Mouse (Mus musculus) spleen, adult 18-20 months (tissue): ENCODE results near the gene Adamts16.

ENCODE experiments used
- DNase-seq, 2 experiments: peaks; one replicate each; pipeline ENCODE4 v3.0.0; 2022; ENCODE audit warnings: mixed read lengths in 2 of 2

The Adamts16 gene

DNA sequence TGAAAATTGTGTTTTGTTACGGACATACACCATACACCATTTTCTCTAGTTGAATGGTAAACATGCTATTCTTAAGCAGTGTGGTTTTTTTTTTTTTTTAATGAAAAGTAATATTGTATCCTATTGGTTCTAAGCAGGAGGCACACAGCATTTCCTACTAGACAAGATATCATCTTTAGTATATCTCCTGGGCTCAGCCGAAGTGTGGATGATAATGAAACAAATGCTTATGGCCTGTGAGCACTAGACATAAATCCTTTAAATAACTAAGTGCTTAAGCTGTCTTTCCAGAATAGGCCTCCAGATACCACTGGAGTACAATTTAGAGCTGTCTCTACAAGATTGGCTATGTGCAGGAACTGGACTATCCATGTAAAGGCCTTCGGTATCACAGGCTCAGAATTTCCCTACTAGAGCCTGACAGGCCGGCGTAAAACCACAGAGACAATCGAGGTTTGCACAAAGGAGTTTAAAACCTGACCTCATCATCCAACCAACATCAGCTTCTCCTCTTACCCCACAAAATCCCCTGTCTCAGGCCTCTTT, 8.9 kb downstream of the Adamts16 start:
- no peak for DNase-seq

DNA sequence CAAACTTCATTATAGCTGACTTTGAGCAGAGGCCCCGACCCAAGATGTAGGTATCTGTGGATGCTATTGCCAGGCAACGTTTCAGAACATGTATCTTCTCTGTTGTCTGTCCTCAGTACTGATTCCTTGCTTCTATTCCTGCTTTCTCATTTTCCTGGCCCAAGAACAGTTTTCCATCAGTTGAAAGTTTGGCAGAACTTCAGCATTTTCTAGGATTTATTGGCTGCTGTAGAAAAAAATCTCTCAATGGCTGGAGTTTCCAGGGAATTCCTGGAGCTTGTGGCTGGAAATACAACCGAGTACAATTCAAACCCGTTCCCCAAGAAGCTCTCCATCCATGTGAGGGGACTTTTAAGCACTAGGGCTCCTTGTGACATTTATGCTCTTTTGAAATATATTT, 10.6 kb downstream of the Adamts16 start:
- DNase-seq: no peak

DNA sequence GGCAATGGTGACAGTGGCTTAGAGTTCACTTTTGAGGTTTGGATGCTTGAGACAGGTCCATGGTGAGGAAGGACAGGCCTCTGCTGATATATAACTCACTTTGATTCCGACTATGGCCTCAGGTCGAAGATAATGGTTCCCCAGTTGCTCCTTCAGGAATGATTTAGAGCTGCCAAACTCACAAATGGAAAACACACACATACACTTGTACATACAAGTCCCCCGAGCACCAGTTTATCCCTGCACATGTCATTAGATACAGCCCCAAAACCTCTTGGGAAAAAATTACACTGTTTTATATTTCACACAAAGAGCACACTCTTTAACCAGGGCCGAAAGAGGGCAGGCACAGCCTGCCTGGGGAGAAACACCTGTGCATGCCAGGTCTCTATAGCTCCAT, 14.1 kb downstream of the Adamts16 start:
- DNase-seq: no peak

DNA sequence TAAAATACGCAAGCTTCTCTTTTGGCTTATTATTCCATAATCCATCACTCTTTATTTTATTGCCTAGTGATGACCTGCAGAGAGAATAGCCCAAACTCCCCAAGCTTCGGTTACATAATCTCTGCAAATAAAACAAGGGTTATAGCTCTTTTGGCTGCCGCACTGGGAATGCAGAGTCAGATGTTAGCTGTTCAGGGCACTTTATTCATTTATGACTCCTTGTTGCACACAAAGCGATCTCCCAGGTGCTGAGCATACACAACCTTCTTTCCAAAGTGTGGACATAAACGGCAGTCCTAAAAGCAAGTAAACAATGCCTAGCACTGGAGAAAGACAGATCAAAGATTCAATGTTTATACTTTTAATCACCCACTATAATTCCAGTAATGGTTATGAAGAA, 16.3 kb downstream of the Adamts16 start:
- no peak for DNase-seq

DNA sequence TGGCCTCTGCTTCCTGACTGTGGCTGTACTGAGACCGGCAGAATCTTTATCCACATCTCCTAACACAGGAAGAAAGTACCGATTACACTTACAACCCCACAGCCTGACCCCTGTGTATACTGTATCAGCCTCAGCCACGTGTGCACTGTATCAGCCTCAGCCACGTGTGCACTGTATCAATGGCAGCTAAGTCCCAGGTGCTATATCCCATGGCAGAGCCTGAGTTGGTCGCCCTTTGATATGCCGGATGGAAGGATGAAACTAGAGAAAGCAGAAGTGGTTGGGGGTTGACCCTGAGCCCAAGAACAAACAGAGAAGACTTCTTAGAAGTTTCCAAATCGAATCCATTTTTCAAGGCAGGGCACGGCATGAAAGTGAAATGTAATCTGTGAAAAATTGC, 17.9 kb downstream of the Adamts16 start:
- no peak for DNase-seq

DNA sequence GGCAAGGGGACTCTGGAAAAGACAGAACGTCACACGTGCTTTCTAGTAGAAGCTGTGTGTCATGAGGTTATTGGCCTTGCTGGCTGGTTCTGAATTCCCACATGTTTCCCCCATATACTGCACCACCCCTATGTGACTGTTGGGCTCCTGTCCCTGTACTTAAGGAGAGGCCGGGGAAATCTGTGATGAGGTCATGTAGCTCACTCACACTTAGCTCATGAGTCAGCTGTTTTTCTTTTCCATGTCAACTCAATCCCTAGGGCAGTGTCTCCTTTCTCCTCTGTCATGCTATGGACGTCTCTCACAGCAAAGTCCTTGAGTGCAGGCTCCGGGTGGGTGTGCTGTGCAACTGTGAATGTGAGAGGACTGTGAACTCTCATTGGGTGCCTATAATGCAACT, 22.6 kb downstream of the Adamts16 start:
- DNase-seq: no peak

DNA sequence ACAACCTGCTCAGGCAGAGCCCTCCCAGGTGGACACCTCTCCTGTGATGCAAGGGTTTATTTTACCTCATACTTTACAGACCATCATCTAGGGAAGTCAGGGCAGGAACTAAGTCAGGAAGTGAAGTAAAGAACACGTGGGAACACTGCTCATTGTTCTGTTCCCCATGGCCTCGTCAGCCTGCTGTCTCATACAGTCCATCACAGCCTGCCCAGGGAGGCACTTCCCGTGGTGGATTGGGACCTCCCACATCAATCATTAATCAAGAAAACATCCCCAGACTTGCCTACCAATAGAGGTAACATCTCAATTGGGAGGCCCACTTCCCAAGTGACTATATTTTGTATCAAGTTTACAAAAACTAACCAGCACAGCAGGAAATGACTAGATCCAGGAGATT, 27.2 kb downstream of the Adamts16 start:
- no peak for DNase-seq

DNA sequence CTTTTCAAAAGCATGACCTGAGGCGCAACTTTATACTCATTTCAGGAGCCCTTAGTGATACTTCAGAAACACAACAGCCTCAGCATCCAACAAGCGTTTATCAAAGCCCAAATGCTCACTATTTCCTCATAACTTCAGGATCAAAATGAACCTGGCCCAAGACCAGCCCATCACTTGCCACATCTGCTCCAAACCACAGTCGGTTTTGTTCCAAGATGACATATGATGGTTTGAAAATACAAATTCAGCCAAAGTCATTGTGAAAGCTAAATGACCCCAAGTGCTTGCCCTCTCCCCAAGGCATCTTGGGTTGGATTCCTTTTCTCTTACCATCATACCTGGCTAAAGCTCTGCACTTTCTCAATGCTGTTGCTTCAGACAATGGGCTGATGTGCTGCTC, 36.1 kb downstream of the Adamts16 start:
- DNase-seq: no peak

DNA sequence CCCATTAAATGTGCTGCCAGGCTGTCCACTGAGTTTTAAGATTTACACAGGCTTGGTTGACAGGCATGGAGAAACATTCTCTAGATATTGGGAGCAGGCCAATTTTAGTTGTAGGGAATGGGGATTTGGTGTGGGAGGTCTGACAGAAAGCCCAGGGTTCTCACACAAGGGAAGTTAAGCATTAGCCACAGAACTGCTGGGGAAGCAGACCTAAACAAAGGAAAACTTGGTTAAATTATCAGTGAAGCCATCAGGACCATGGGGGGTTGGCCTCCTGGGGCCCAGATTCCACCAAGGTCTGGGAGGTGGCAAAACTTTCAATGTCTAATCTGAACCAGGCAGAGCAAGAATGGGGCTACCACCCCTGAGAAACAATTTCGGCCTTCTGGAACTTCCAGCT, 38.8 kb downstream of the Adamts16 start:
- DNase-seq: no peak

DNA sequence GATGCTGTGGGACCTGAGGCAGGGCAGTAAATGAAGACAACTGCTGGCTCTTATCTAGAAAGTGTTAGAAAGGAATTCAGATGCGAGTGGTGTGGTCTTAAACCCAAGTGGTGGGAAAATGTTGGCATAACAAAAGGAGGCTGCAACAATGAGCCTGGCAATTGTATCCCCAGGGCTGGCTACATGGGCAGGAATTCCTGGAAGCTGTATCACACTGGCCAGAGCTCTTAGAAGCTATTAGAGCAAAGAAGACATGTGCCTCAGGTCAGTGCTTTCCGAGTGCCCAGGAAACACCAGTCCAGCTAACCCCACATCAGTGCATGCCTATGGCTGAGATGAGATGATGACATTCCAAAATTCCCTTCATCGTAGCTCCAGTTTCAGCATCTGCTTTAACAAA, 42.3 kb downstream of the Adamts16 start:
- DNase-seq: no peak

DNA sequence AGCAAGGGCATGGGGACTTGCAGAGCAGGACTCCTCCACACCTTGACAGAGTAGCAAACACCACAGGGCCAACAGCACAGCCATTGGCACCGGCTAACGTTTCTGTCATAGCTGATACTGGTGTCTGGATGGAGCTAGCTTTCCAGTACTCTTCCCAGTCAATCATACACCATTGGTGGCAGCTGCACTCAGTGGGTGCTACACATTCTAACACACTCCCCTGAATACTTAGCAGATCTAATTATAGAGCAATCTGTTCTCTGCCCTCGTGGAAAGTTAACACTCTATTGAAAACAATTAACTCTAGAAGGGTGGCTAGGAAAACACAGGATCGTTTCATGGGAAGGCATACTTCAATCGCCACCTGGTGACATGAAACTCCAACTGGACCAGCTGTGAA, 43.2 kb downstream of the Adamts16 start:
- DNase-seq: no peak

DNA sequence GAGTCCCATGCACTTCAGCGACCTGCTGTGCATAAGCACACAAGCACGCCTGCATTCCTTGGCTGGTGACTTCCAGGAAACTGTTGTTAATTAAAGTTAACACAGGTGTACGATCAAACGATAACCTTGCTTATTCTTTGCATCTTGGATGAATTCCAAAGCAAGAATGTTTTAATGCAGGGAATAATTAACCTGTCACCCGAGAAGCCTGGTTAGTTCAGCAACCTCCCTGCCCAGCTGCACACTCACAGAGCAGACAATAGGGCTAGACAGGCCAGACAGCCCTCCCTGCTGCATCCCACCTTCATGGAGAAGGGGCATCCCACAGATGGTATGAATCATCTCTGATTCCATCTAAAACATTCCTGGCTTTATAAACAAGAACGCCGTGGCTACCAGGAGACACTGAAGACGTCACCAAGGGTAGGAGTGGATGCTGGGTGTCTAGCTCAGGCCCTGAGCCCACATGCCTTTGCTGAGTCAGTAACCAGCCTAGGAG, 47.5 kb downstream of the Adamts16 start:
- DNase-seq: no peak

DNA sequence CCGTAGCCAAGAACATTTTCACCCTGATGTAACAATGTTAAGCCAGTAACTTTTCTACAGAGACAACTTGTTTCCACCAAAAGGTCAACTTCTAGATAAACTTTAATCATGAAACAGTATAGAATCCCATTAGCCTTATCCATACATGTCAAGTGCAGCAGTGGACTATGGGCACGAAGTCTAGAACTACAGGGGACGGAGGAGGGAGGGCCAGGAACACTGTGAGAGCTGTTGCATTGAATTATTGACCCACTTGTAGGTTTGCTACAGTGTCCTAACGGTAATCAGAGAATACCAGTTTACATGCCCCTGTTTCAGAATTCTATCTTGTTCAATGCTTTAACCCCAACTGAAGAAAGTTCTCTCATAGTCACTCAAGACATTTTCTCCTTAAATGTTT, 48.0 kb downstream of the Adamts16 start:
- no peak for DNase-seq

DNA sequence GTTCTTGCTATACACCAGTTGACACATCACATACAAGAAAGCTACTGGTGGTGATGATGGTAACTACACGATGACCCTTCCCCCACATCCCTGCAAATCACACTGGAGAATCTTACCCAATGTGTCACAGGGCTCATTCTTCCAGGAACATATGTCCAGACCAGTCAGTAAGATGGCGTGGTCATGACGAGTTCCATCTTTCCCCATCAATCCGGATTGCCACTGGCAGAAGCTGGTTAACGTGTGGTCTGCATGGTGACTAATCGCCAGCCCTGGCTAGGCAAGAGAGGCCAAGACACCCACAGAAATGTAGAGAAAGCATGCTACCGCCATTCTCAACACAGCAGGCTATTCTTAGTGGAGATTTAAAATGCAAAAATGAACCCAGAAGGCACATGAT, 48.7 kb downstream of the Adamts16 start:
- no peak for DNase-seq

DNA sequence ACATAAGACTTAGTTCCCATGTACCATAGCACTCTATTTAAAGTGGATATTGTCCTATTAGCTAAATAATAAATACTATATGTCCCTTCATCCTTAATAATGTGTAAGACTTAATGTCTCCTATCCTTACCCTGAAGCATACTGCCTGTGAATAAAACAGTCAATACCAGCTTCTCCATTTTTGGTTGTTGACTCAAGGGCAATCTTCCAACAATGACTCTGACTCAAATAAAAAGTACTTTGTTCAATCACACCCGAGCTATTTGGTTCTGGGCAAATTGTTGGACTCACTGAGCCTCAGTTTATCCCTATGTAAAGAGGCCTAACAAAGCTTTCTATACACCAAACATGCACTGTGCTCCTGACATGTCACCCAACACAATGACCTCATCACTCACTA, 51.8 kb downstream of the Adamts16 start:
- no peak for DNase-seq

DNA sequence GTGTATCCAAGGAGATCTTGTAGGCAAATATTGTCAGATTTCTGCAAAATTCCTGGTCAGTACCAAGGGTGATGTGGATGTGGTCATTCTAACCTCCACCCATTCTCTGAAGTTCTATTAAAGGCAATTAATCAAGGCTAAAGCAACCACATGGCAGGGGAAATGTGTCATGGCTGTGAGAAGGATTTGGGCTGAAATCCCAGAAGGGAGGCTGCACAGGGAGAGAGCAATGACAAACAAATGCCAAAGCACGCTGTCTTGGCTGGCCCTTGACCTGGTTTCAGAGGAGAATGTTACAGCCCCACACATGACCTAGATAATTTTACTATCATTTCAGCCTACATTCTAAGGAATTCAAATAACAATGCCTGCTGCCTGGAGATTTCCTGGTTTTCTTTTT, 52.6 kb downstream of the Adamts16 start:
- no peak for DNase-seq

DNA sequence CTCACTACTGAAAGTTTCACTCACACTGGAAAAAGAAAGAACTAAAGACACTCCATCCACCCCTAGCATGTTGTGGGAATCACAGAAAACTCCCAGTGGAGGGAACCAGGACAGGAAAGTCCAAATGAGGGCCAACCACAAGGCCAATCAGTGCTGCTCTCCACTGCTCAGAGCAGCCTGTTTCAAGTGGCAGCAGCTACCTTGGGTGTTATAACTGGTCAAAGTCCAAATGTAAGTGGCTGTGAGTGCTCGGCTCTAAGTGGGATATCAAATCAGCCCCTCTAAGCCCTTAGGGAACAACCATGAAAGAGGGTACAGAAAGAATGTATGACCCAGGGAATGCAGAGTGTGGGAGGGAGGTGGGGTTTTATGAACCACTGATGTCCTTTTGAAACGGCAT, 56.5 kb downstream of the Adamts16 start:
- DNase-seq: no peak

DNA sequence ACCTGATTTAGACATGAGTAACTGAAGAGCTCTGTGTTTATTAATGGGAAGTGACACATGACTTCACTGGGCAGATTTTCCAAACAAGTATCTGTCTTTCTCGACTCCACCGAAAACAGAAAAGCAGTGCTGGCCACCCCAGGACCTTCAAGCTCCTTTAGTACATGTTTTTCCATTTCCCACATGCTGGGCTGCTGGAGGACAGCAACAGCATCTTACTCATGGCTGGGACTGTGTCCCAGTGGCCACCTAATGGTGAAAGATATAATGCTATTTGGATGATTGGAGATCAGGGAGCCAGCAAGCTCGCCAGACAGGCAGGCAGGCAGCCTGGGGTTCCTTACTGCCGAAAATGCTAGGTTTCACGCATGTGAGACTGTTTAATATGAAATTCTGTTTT, 57.5 kb downstream of the Adamts16 start:
- DNase-seq: no peak

DNA sequence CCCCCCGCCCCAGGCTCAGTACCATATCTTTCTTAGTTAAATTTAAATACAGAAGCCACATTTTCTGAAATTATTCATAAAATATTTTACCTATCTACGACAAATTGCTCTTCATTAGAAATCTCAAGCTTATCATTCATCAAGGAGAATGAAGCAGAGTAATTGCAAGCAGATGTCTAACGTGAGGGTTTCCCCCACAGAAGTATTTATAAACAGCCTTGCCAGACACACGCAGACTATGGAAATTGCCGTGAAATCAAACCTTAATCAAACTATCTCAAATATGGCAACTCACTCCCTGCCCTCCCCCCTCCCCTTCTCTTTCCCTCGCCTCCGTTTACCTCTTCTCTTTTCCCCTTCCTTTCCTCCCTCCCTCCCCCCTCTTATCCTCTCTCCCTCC, 61.8 kb downstream of the Adamts16 start:
- no peak for DNase-seq

DNA sequence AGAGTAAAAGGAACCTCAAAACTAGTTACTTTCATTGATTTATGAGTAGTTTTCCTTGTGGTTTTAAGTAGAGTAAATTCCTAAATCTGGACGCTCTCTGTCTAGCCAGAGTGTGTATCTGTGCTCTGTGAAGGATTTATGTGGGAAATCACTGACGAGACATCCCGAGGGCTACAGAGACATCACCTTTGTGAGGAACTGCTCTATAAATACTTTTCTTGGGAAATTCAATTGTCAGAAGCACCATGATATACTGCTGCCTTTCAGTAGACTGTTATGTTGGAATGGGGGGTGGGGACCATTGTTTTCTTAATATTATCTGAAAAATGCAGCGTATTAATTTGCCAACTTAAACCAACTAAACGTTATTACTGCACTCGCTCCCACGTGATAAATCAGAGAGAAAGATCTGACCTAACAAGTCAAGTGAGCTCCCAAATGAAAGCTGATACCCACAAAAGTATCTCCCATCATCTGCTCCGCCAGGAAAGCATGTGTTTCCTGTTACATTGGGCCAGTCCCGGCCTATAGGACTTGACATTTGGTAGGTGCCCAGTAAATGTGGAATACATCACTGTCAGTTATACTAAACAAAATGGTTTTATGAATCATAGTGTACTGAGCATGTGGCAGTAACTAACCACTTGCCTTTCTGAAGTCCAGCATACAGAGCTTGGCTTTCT, 62.6 kb downstream of the Adamts16 start:
- no peak for DNase-seq

DNA sequence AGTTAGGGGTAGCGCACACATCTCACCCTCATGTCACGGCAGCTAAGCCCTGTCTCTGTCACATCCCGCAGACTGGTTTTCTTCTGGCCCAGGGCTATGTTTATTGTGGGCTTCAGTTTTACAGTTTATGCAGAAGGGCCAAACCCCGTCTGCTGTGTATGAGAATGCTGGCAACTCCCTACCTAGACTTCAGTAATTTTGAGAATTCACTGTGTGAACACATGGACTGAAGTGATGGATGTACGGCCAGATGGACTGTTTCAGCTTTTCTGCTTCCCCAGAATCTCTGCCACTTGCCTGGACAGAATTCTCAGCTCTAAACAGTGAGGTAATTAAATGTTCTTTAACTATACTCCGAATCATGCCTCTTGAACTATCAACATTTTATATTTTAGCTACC, 70.5 kb downstream of the Adamts16 start:
- DNase-seq: no peak

DNA sequence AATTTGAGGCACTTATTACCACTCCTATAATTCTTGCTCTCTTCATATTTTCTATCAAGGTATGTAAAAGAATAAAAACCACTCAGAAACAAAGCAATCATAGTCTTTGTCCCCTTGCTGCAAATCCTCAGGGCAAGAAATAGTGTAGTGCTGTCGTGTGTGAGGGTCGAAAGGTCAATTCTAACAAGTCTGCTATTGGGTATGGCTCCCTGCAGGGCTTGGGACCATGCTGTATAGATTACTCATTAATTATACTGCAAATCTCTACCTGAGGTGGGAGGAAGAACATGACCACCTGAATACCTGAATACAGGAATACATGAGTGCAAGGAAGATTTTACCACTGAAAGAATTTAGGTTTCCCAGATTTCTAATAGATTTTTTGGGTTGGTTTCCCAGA, 72.5 kb downstream of the Adamts16 start:
- DNase-seq: no peak

DNA sequence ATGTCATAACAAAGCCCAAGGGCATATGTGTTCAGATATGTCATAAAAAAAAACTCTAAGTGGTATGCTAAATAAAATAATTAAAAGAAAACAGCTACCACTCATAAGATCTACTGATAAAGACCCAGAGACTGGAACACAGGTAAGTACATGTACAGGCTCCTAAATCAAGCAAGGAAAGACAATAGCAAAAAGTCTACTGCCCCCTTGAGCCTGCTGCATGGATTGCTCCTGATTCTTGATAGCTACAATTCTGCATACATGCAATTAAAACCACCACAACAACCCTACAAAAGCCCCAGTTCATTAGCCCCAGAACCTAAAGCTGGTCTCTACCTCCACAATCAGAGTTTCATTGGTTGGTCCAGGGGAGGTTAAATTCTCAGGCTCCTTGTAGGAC, 74.1 kb downstream of the Adamts16 start:
- no peak for DNase-seq

DNA sequence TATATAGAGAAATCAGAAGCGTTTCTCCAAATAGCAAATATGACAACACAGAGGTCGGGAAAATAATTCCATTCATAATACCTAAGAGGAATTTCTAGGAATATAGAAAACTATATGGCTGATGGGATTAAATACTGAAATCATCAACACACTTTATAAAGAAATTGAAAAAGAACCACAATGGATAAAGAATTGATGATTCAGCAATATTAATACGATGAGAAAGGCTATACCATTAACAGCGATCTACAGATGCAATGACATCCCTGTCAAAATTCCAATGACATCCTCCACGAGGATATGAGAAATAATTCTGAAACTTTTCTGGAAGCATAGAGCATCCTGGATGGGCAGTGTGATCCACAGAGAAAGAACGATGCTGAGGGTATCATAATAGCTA, 76.9 kb downstream of the Adamts16 start:
- no peak for DNase-seq

DNA sequence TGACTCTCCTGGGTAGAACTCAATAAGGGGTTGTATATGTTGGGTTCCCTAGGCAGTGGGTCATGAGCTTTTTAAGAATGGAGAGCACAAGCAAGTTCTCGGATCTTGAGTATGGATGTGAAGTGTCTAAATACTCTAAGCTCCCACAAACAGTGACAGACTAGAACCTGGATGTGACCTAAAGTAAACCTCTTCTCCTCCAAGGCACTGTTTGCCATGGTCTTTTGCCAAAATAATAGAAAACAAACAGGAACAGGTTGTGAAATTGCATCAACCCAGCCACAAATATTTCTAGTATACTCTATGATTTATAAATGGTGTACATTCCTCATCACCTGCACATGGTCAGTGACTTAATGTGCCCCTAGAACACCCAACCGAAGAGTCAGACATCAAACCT, 79.0 kb downstream of the Adamts16 start:
- DNase-seq: no peak
